Mouse (Mus musculus): Measurements from ENCODE around the gene Olfr311.
"Not testable (repeated sequence)": the region's sequence is repeated elsewhere in the genome, so short reads cannot be mapped to it uniquely, and the experiment has no call there.

The Olfr311 gene

DNA sequence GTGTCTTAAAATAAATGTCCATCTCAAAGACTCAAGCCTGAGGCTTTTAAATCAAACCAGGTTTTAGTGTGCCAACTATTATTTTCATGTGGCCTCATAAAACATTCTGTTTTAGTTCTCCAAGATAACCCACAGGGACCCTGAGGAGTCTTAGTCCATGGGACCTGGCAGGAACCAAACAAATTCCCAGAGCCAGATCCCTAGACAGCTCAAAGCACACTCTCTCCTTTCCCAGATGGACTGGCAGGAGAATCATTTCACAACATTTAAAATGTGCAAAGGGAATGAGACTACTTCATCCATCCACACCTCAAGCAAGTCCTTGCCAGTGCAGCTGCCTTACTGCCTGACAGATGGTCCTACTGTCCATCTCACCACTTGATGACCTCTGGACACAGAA lies at the start of gene Olfr311:
Olfr311 (plus strand) TSS at position 301 of the 400 bp plus-strand sequence.
- in situ Hi-C loops (cut with MboI; ENCODE audit: low sequenced_read_pairs), result not testable (repeated sequence)

DNA sequence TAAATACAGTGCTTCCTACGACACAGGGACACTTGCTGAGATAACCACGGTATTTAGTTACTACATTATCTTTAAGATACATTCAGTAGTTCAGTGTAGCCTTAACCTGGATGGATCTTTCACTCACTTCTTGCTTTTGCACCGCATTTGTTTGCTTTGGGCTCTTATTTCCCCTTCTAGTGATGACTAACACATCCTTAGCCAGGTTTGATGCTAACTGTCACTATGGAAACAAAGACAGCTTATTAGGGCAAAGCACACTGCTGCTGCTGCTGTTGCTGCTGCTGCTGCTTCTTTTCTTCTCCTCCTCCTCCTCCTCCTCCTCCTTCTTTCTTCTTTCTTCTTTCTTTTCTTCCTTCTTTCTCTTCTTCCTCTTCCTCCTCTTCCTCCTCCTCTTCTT lies 49.5 kb upstream of the Olfr311 start:
- in situ Hi-C loops (cut with MboI; ENCODE audit: low sequenced_read_pairs), result no loop called here

GRCm38 (mm10) chr11:58790053-58790452 lies 49.0 kb upstream of the Olfr311 start:
- in situ Hi-C loops (cut with MboI; ENCODE audit: low sequenced_read_pairs), result no loop called here

DNA sequence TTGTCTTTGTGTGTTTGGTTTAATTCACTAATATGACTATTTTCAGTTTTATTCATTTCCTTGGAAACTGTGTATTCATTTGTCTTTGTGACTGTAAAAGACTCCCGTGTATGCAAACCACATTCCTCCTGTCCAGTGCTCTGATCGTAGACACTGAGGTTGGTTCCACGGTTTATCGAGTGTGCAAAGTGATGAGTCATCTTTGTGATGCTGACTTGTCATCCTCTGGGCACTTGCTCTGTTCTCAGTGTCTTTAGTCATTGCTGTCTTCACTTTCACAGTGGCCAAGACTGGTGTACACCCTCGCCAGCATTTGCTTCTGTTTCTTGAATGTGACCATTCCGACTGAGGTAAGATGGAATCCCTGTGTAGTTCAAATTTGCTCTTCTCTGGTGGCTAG lies 48.4 kb upstream of the Olfr311 start:
- in situ Hi-C loops (cut with MboI; ENCODE audit: low sequenced_read_pairs), result no loop called here

- in situ Hi-C loops (cut with MboI; ENCODE audit: low sequenced_read_pairs), result no loop called here
Observed at GRCm38 (mm10) chr11:58795856-58796255, 43.2 kb upstream of the Olfr311 start.

DNA sequence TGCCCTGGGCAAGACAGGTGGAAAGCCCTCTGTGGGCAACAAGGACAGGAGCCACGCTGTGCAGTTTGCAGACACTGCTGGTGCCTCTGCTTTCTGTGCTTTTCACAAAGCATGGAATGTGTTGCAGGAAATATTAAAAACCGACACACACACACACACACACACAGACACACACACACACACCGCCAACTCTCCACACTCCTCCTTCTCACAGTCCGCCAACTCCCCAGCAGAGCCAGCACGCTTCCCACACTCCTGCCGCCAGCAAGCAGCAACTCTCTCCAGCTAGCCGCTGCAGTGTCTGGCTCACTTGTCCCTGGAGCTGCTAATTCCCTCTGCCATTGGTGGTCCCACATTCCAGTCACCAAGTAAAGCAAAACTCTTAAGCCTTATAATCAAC lies 42.2 kb upstream of the Olfr311 start:
- in situ Hi-C loops (cut with MboI; ENCODE audit: low sequenced_read_pairs), result no loop called here

DNA sequence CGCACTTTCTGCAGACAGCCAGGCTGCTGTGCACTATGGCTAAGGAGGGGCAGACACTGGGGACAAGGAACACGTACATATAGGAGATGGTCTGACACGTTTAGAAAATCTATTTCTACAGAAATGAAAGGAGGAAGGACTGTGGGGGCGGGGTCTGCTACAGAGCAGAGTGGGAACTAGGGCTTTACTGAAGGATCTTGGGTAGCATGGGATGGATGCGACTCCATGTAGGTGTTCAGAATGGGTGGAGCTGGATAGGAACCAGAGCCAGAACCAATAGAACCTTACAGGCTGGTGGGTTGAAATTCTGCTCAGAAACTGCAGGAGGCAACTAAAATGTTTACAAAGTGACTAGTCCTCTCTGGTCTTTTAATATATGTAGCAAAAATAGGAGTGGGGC lies 39.3 kb upstream of the Olfr311 start:
- in situ Hi-C loops (cut with MboI; ENCODE audit: low sequenced_read_pairs), result no loop called here

- in situ Hi-C loops (cut with MboI; ENCODE audit: low sequenced_read_pairs), result no loop called here
Observed at GRCm38 (mm10) chr11:58801558-58802228, 37.4 kb upstream of the Olfr311 start, which contains the start of gene Fam183b. Gene Fam183b, minus strand, starts transcription at chr11:58801960.

DNA sequence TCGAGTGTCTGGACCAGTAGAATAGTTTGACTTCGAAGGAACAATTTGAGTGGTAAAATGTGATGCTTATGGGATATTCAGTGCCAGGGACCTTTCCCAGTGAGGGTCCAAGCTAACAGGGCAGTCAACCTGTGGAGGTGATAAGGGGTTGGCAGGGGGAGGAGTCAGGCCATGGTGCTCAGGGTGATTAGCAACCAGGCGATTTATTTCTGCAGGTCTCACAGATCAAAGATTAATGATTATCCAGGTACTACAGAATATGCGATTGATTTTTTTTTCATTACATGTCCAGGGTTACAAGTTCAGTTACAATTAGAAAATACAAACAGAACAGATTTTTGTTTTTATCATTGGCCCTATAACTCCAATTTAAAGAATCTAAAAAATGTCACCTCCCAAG lies 35.2 kb upstream of the Olfr311 start:
- in situ Hi-C loops (cut with MboI; ENCODE audit: low sequenced_read_pairs), result no loop called here

GRCm38 (mm10) chr11:58804393-58804792 lies 34.7 kb upstream of the Olfr311 start:
- in situ Hi-C loops (cut with MboI; ENCODE audit: low sequenced_read_pairs), result no loop called here

DNA sequence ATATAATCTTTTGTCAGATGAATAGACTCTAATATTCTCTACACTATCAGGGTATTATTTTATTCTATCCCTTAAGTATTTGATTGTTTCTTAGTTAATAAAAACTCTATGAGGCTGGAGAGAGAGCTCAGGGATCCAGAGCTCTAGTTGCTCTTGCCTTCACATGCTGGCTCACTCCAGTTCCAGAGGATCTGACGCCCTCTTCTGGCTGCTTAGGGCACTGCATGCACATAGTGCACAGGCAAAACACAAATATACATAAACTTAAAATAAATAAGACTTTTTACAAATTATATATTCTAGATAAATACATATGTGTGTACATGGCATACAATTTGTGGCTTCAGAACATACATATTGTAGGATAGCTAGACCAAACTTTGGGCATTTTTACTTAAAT lies 27.1 kb upstream of the Olfr311 start:
- in situ Hi-C loops (cut with MboI; ENCODE audit: low sequenced_read_pairs), result no loop called here

DNA sequence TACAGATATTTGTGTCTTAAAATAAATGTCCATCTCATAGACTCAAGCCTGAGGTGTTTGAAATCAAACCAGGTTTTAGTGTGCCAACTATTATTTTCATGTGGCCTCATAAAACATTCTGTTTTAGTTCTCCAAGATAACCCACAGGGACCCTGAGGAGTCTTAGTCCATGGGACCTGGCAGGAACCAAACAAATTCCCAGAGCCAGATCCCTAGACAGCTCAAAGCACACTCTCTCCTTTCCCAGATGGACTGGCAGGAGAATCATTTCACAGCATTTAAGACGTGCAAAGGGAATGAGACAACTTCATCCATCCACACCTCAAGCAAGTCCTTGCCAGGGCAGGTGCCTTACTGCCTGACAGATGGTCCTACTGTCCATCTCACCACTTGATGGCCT lies 24.4 kb upstream of the Olfr311 start, which contains the start of gene Olfr313:
Olfr313 (plus strand) TSS at position 301 of the 400 bp plus-strand sequence.
- in situ Hi-C loops (cut with MboI; ENCODE audit: low sequenced_read_pairs), result not testable (repeated sequence)

DNA sequence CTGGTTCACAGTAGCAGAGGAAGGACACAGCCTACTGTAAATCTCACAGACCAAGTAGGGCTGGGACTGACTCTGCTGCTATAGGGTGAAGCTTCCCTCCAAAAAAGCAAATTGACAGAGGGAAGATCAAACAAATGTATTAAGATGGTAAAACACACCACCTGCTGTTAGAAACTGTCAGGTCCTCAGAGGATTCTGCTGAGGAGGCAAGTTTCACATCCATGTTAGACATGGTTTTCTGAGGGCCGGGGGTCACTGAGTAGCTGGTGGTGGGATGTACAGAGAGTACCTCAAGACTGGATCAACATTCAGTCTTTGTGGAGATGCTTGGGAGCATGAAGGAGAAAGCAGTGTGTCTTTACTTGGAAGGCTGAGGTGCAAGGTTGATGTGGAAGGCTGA lies 23.4 kb upstream of the Olfr311 start:
- in situ Hi-C loops (cut with MboI; ENCODE audit: low sequenced_read_pairs), result no loop called here

GRCm38 (mm10) chr11:58828937-58829336 lies 10.1 kb upstream of the Olfr311 start, which contains the start of gene Olfr312:
Gene Olfr312, plus strand, starts transcription at chr11:58829237.
- in situ Hi-C loops (cut with MboI; ENCODE audit: low sequenced_read_pairs), result not testable (repeated sequence)

- in situ Hi-C loops (cut with MboI; ENCODE audit: low sequenced_read_pairs), result no loop called here
Observed at GRCm38 (mm10) chr11:58829764-58830163, 9.3 kb upstream of the Olfr311 start.

DNA sequence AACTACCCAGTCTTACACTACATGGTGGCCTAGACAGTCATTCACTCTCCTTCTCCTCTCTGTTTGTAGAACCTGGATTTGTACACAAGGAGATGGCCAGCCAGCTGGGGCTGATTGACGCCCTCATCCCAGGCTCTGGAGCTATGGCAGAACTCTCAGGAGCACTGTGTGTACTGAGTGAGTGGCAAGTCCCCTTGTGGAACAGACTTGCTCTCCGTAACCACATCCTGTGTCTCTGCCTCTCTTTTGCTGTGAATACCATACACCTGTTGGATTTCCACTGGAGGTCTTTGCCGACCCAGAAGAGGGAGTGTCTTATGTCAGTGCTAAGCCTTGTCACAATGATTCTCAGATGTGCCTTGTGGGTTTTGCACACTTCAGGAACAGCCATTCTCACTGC lies 6.5 kb upstream of the Olfr311 start:
- in situ Hi-C loops (cut with MboI; ENCODE audit: low sequenced_read_pairs), result not testable (repeated sequence)

GRCm38 (mm10) chr11:58846919-58847461 lies 7.9 kb downstream of the Olfr311 start, which contains the start of gene Gm12258:
Gene Gm12258, plus strand, starts transcription at chr11:58847158.
- in situ Hi-C loops (cut with MboI; ENCODE audit: low sequenced_read_pairs), result no loop called here

DNA sequence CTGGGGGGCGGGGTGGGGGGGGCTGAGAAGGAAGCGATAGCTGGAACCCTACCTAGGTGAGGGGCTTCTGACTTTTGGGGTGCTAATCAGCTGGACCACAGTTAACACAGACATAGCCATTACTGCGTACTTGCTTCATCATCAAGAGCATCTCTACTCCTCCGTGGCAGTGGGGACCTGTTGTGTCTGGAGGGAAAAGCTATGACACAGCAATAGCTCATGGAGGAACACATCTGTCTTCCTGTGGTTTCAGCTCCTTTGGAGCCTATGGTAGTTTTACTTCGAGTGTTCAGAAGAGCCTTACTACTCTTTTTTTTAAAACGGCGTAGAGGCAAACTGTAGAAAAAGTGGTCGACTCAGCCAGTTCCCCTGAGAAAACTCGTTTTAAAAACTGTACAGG lies 8.6 kb downstream of the Olfr311 start:
- in situ Hi-C loops (cut with MboI; ENCODE audit: low sequenced_read_pairs), result no loop called here

DNA sequence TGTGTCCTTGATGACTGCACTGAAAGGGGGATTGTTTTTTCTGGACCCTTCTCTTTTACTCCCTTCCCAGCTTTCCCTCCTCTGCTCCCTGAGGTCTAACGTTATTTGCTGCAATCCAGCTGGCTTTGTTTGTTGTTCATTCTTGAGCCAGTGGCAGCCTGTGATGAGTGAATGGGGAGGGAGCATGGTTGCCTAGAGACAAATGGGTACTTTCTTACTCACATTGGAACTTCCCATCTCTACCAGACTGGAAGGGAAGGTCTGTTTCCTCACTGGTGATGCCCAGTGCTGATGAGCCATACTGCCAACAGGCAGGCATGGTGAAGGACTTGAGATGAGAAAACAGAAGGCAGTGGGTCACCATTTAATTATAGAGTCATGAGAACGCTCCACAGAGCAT lies 10.7 kb downstream of the Olfr311 start:
- in situ Hi-C loops (cut with MboI; ENCODE audit: low sequenced_read_pairs), result no loop called here

DNA sequence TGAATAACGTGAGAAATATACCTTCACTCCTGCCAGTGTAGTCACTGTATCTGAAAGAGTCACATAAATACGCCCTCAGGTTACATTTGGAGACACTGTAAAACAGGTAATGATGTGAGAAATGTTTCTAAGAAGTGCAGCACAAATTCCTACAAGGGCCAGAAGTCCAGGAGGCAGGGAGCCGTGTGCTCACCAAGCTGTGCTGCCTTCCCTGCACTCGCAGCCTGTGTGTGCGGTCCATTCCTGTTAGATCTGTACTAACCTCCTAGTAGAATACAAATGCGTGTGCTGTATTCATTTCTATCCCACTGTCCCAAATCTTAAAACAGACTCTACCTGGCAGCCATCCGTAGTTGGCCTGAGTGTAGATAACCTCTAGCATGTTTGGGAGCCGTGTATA lies 21.7 kb downstream of the Olfr311 start:
- in situ Hi-C loops (cut with MboI; ENCODE audit: low sequenced_read_pairs), result no loop called here

GRCm38 (mm10) chr11:58867039-58867953 lies 28.2 kb downstream of the Olfr311 start, which contains the start of gene 2810021J22Rik:
Gene 2810021J22Rik, plus strand, starts transcription at chr11:58867216.
- in situ Hi-C loops (cut with MboI; ENCODE audit: low sequenced_read_pairs), result no loop called here

All from CH12F3 (cell line).